Mouse (Mus musculus): ENCODE data around the gene Gm20388.

- TF ChIP-seq EP300 (IDR thresholded peaks at IDR 0.05; ENCODE audit: low read depth): no peak
- TF ChIP-seq CTCF (IDR thresholded peaks at IDR 0.05; ENCODE audit: low read depth): peak; percentile 87
Measured at GRCm38 (mm10) chr8:123628968-123629755, 3718.5 kb downstream of the Gm20388 start.

Data from liver, embryonic 14.5 days (tissue).